Mouse (Mus musculus) thymus, adult 2 months (tissue): ENCODE data around the gene Map4k3. TPM values are rescaled to one million over a fixed set of nuclear protein-coding genes. Genes with fewer than 3 reads are reported as not detected.
A peak's percentile ranks its signal among the peaks of the same experiment; 100 is the strongest.

Experiments
- DNase-seq: peaks from one replicate; pipeline ENCODE4 v3.0.0; 2021
- H3K27ac ChIP-seq: fragments of 200-500 bp; 2 replicates; pipeline ENCODE4 v1.5.1; 2012; ENCODE audit warnings: low read length, control low read depth; ENCODE audit not compliant: control insufficient read depth, insufficient read depth
- H3K27me3 ChIP-seq: fragments of 200-500 bp; 2 replicates; pipeline ENCODE4 v1.6.1; 2012; ENCODE audit warnings: mild to moderate bottlenecking, low read length, moderate library complexity, mixed read lengths; ENCODE audit not compliant: control insufficient read depth, insufficient read depth
- H3K36me3 ChIP-seq: fragments of 200-500 bp; 2 replicates; pipeline ENCODE4 v1.6.1; 2012; ENCODE audit warnings: mild to moderate bottlenecking, low read length, moderate library complexity; ENCODE audit not compliant: control insufficient read depth, insufficient read depth
- H3K4me1 ChIP-seq: fragments of 200-500 bp; replicated peaks from 2 replicates; pipeline ENCODE4 v1.6.1; 2012; ENCODE audit warnings: low read length; ENCODE audit not compliant: control insufficient read depth, insufficient read depth
- H3K4me3 ChIP-seq: fragments of 200-500 bp; 2 replicates; pipeline ENCODE4 v1.5.1; 2012; ENCODE audit warnings: mild to moderate bottlenecking, low read length, control low read depth, moderate library complexity; ENCODE audit not compliant: control insufficient read depth, insufficient read depth
- CTCF ChIP-seq: fragments of 200-500 bp; IDR thresholded peaks from 2 replicates; pipeline ENCODE4 v1.5.1; 2012; ENCODE audit warnings: mild to moderate bottlenecking, control low read depth, low read length, moderate library complexity, borderline replicate concordance; ENCODE audit not compliant: control insufficient read depth, poor library complexity, insufficient read depth; ENCODE audit errors: extremely low read depth
- POLR2A ChIP-seq: fragments of 200-500 bp; IDR thresholded peaks from 2 replicates; pipeline ENCODE4 v1.6.1; 2012; ENCODE audit warnings: mild to moderate bottlenecking, low read length, control low read depth, moderate library complexity; ENCODE audit not compliant: control insufficient read depth, poor library complexity, insufficient read depth; ENCODE audit errors: extremely low read depth
- WGBS: fragments of 180-500 bp; shearing (Covaris S2); methylation state at CpG from one replicate; pipeline ENCODE4 v1.1.7; 2018; 5-methylcytosine and 5-hydroxymethylcytosine counted together
- polyA plus RNA-seq: library from polyadenylated mRNA; depleted of rRNA; stranded (reverse); fragments of >200 nt; gene quantifications from 2 replicates; pipeline ENCODE4 v1.2.3, GENCODE M21; 2012

Gene Map4k3
- polyA plus RNA-seq, 1 experiment = 5.9 TPM

DNA sequence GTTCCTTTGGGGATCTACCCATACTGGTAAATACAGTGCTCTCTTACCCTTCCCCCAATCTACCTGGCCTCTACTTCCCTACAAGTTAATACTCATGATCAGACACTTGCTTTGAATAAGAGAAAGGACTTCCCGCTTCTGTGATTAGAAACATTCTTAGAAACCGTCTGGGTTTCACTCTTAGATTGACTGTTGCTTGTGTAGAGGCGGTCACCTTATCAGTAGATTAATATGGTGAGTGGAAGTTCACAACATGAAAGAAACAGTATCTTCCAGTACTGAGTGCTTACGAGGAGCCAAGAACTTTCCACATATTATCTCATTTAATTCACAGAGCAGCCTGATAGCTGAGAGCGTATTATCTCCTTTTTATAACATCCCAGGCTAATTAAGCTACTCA lies 1.5 kb upstream of the Map4k3 start:
- TF ChIP-seq CTCF = no peak
- TF ChIP-seq POLR2A = no peak
- WGBS = 86% methylated on average over 5 of the region's 5 CpGs
- no peaks in the 10 kb centered on the region for H3K27me3 ChIP-seq
- peaks cover 9% of the 10 kb centered on the region for H3K4me1 ChIP-seq
- DNase-seq = no peak
- H3K4me3 ChIP-seq = no peak overlapping the region
- no peaks in the 10 kb centered on the region for H3K36me3 ChIP-seq
- H3K27ac ChIP-seq = no peak overlapping the region

- 84% methylated on average over 9 of the region's 9 CpGs for WGBS
- Histone ChIP-seq H3K27me3 (no peaks in the 10 kb centered on the region), H3K27ac (peak overlapping the region; percentile 32; the same call in 1 of the 2 replicates), H3K36me3 (no peaks in the 10 kb centered on the region), H3K4me1 (peaks cover 9% of the 10 kb centered on the region), H3K4me3 (no peak overlapping the region)
- TF ChIP-seq CTCF = no peak
- TF ChIP-seq POLR2A = no peak
- no peak for DNase-seq
Observed at GRCm38 (mm10) chr17:80729080-80729749, 930 bp upstream of the Map4k3 start.

- 1% methylated on average over 53 of the region's 54 CpGs for WGBS
- Histone ChIP-seq H3K27ac (no peak overlapping the region), H3K4me3 (peak overlapping the region; percentile 74), H3K27me3 (no peaks in the 10 kb centered on the region), H3K36me3 (no peaks in the 10 kb centered on the region), H3K4me1 (peaks cover 9% of the 10 kb centered on the region)
- peak; percentile 49 for DNase-seq
- TF ChIP-seq CTCF (no peak), POLR2A (no peak)
Observed at GRCm38 (mm10) chr17:80727341-80727951, 839 bp downstream of the Map4k3 start.

DNA sequence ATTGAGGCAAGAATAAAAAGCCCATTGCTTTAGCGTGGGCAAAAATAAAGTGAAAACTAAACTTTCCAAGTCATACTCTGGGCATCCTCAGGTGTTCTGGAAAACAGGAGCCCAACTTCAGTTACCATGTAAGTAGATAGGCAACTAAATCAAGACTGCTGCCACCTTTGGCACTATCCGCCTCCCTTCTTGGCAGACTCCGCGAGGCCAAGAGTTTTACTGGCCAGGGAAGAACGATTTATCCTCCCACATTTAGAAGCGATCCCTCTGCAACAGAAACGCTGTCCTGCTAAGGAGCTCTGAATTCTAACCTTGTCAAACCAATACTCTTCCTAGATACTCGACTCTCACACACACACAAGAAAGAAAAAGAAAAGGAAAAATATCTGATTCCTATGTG lies 1.5 kb downstream of the Map4k3 start:
- TF ChIP-seq POLR2A (no peak), CTCF (no peak)
- Histone ChIP-seq H3K4me1 (peaks cover 9% of the 10 kb centered on the region), H3K27me3 (no peaks in the 10 kb centered on the region), H3K27ac (no peak overlapping the region), H3K36me3 (no peaks in the 10 kb centered on the region), H3K4me3 (no peak overlapping the region)
- DNase-seq = no peak
- WGBS = 52% methylated on average over 8 of the region's 8 CpGs

DNA sequence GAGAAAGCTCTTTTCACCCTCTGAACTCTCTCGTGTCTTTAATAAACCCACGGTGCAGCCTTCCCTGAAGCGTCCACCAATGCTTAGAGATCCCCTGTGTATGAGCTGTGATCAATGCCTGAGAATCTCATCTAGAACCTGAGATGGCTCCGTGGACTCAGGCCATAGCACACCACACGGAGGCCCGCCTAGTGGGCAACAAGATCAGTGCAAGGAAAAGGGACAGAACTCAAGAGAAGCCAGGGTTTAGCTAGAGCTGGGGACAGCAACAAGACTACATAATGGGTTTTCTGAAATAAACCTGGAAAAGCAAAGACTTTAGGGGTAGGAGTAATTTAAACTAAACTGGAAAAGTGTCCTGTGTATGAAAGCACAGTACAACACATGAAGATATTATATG lies 5.2 kb downstream of the Map4k3 start:
- Histone ChIP-seq H3K27ac (no peak overlapping the region), H3K36me3 (no peaks in the 10 kb centered on the region), H3K27me3 (no peaks in the 10 kb centered on the region), H3K4me1 (peaks cover 5% of the 10 kb centered on the region), H3K4me3 (no peak overlapping the region)
- DNase-seq = no peak
- no peak for TF ChIP-seq CTCF
- TF ChIP-seq POLR2A = no peak
- WGBS = 94% methylated on average over 6 of the region's 6 CpGs

DNA sequence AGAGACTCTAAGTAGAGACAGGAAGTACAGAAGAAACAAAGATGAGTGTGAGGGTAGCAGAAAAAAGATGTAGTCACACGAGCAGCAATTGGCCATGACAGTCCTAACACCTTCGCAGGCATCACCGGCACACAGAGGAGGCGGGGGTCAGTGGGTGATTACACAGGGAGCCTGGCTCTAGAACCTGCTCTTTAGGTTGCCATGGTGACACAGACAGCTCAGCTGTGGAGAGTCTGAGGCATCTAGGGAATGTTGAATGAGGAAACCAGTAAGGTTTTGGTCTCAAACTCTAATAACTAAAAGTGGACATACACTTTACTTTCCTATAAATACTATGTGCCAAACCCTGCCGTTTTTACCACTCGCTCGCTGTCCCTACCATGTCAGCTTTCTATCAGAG lies 6.6 kb downstream of the Map4k3 start:
- Histone ChIP-seq H3K36me3 (no peaks in the 10 kb centered on the region), H3K27ac (no peak overlapping the region), H3K27me3 (no peaks in the 10 kb centered on the region), H3K4me3 (no peak overlapping the region), H3K4me1 (peaks cover 2% of the 10 kb centered on the region)
- TF ChIP-seq POLR2A = no peak
- no peak for TF ChIP-seq CTCF
- 88% methylated on average over 7 of the region's 7 CpGs for WGBS
- no peak for DNase-seq
